Mouse (Mus musculus): Measurements from ENCODE around the gene Dhdds. TPM values are rescaled to one million over a fixed set of nuclear protein-coding genes. Genes with fewer than 3 reads are reported as not detected.

Gene Dhdds
- polyA plus RNA-seq, 1 experiment from 2014 or later: 45.1 TPM

GRCm38 (mm10) chr4:133969114-133969770 lies 31.5 kb downstream of the Dhdds start:
- peak overlapping the region; percentile 76 for H3K4me3 ChIP-seq
- 45% methylated on average over 8 of the region's 8 CpGs for WGBS
- H3K9ac ChIP-seq: peak overlapping the region; percentile 97
- H3K27ac ChIP-seq: peak overlapping the region; percentile 100
- ATAC-seq (ENCODE audit: insufficient number of reproducible peaks, insufficient read depth, low FRiP score, low TSS enrichment, low read depth): no peak
- H3K4me1 ChIP-seq: peaks cover 35% of the 10 kb centered on the region
- no peaks in the 10 kb centered on the region for H3K9me3 ChIP-seq
- no peaks in the 10 kb centered on the region for H3K27me3 ChIP-seq
- peak overlapping the region; percentile 93 for H3K4me2 ChIP-seq
- H3K36me3 ChIP-seq: peaks cover 53% of the 10 kb centered on the region

GRCm38 (mm10) chr4:133968150-133968921 lies 32.4 kb downstream of the Dhdds start, which contains the start of gene Hmgn2:
TSS of gene Hmgn2 (minus strand) at chr4:133968650.
- Histone ChIP-seq H3K36me3 (peaks cover 61% of the 10 kb centered on the region), H3K4me1 (peaks cover 41% of the 10 kb centered on the region), H3K27me3 (no peaks in the 10 kb centered on the region), H3K9ac (peak within 1 kb of the TSS; percentile 97), H3K4me2 (peak within 1 kb of the TSS; percentile 93), H3K9me3 (no peaks in the 10 kb centered on the region), H3K27ac (peak within 1 kb of the TSS; percentile 100), H3K4me3 (peak within 1 kb of the TSS; percentile 76)
- ATAC-seq (ENCODE audit: insufficient number of reproducible peaks, insufficient read depth, low FRiP score, low TSS enrichment, low read depth): peak; percentile 57
- WGBS: under 1% methylated on average over 42 of the region's 42 CpGs

GRCm38 (mm10) chr4:133967866-133968149 lies 32.9 kb downstream of the Dhdds start:
- Histone ChIP-seq H3K9ac (peak overlapping the region; percentile 97), H3K27ac (peak overlapping the region; percentile 100), H3K4me3 (peak overlapping the region; percentile 76), H3K36me3 (peaks cover 61% of the 10 kb centered on the region), H3K4me1 (peaks cover 41% of the 10 kb centered on the region), H3K4me2 (peak overlapping the region; percentile 93), H3K27me3 (no peaks in the 10 kb centered on the region), H3K9me3 (no peaks in the 10 kb centered on the region)
- under 1% methylated on average over 29 of the region's 29 CpGs for WGBS
- ATAC-seq (ENCODE audit: insufficient number of reproducible peaks, insufficient read depth, low FRiP score, low TSS enrichment, low read depth): peak; percentile 84

- WGBS: under 1% methylated on average over 84 of the region's 101 CpGs
- H3K36me3 ChIP-seq: peaks cover 61% of the 10 kb centered on the region
Observed at GRCm38 (mm10) chr4:133967138-133967865, 33.4 kb downstream of the Dhdds start.

GRCm38 (mm10) chr4:133966271-133966940 lies 34.3 kb downstream of the Dhdds start:
- H3K4me3 ChIP-seq: peak overlapping the region; percentile 76
- no peaks in the 10 kb centered on the region for H3K9me3 ChIP-seq
- H3K36me3 ChIP-seq: peaks cover 53% of the 10 kb centered on the region
- H3K4me1 ChIP-seq: peaks cover 41% of the 10 kb centered on the region
- 45% methylated on average over 12 of the region's 12 CpGs for whole genome bisulfite sequencing
- H3K27ac ChIP-seq: no peak overlapping the region
- peak overlapping the region; percentile 97 for H3K9ac ChIP-seq
- peak overlapping the region; percentile 93 for H3K4me2 ChIP-seq
- H3K27me3 ChIP-seq: no peaks in the 10 kb centered on the region
- no peak for ATAC-seq (ENCODE audit: insufficient number of reproducible peaks, insufficient read depth, low FRiP score, low TSS enrichment, low read depth)

More at GRCm38 (mm10) chr4:133967138-133967865, 33.4 kb downstream of the Dhdds start:
- H3K4me2 ChIP-seq: peak overlapping the region; percentile 93
- peak; percentile 53 for ATAC-seq (ENCODE audit: insufficient number of reproducible peaks, insufficient read depth, low FRiP score, low TSS enrichment, low read depth)
- H3K27me3 ChIP-seq: no peaks in the 10 kb centered on the region
- H3K4me3 ChIP-seq: peak overlapping the region; percentile 76
- H3K9me3 ChIP-seq: no peaks in the 10 kb centered on the region
- H3K27ac ChIP-seq: peak overlapping the region; percentile 100
- peak overlapping the region; percentile 97 for H3K9ac ChIP-seq
- peaks cover 41% of the 10 kb centered on the region for H3K4me1 ChIP-seq

- no peak overlapping the region for H3K9ac ChIP-seq
- no peak overlapping the region for H3K4me3 ChIP-seq
- no peaks in the 10 kb centered on the region for H3K9me3 ChIP-seq
- H3K4me2 ChIP-seq: no peak overlapping the region
- WGBS: 88% methylated on average over 7 of the region's 7 CpGs
- ATAC-seq (ENCODE audit: insufficient number of reproducible peaks, insufficient read depth, low FRiP score, low TSS enrichment, low read depth): no peak
- no peaks in the 10 kb centered on the region for H3K27me3 ChIP-seq
- H3K36me3 ChIP-seq: peaks cover 38% of the 10 kb centered on the region
- H3K27ac ChIP-seq: no peak overlapping the region
- peaks cover 21% of the 10 kb centered on the region for H3K4me1 ChIP-seq
Observed at GRCm38 (mm10) chr4:133962566-133962965, 38.2 kb downstream of the Dhdds start.

GRCm38 (mm10) chr4:133958884-133959283 lies 41.8 kb downstream of the Dhdds start:
- no peak overlapping the region for H3K4me3 ChIP-seq
- 70% methylated on average over 1 of the region's 1 CpGs for WGBS

GRCm38 (mm10) chr4:133956358-133956757 lies 44.4 kb downstream of the Dhdds start:
- no peak overlapping the region for H3K9ac ChIP-seq
- H3K36me3 ChIP-seq: no peaks in the 10 kb centered on the region
- no peaks in the 10 kb centered on the region for H3K27me3 ChIP-seq
- no peak overlapping the region for H3K4me3 ChIP-seq
- H3K4me1 ChIP-seq: no peaks in the 10 kb centered on the region
- no peaks in the 10 kb centered on the region for H3K9me3 ChIP-seq
- H3K27ac ChIP-seq: no peak overlapping the region
- WGBS: 79% methylated on average over 4 of the region's 4 CpGs
- ATAC-seq (ENCODE audit: insufficient number of reproducible peaks, insufficient read depth, low FRiP score, low TSS enrichment, low read depth): no peak
- no peak overlapping the region for H3K4me2 ChIP-seq

More at GRCm38 (mm10) chr4:133958884-133959283, 41.8 kb downstream of the Dhdds start:
- H3K27ac ChIP-seq: no peak overlapping the region
- H3K36me3 ChIP-seq: peaks cover 14% of the 10 kb centered on the region
- no peaks in the 10 kb centered on the region for H3K27me3 ChIP-seq
- no peak for ATAC-seq (ENCODE audit: insufficient number of reproducible peaks, insufficient read depth, low FRiP score, low TSS enrichment, low read depth)
- H3K9me3 ChIP-seq: no peaks in the 10 kb centered on the region
- H3K9ac ChIP-seq: no peak overlapping the region
- 0 out of 2 replicates have a peak, but pooled peaks cover 2% of the 10 kb centered on the region for H3K4me1 ChIP-seq
- no peak overlapping the region for H3K4me2 ChIP-seq

- H3K27ac ChIP-seq: no peak overlapping the region
- H3K27me3 ChIP-seq: no peaks in the 10 kb centered on the region
- no peaks in the 10 kb centered on the region for H3K36me3 ChIP-seq
- no peak overlapping the region for H3K4me2 ChIP-seq
- 49% methylated on average over 4 of the region's 4 CpGs for WGBS
- ATAC-seq (ENCODE audit: insufficient number of reproducible peaks, insufficient read depth, low FRiP score, low TSS enrichment, low read depth): no peak
- H3K4me1 ChIP-seq: no peaks in the 10 kb centered on the region
- H3K9me3 ChIP-seq: no peaks in the 10 kb centered on the region
- H3K4me3 ChIP-seq: no peak overlapping the region
- no peak overlapping the region for H3K9ac ChIP-seq
Observed at GRCm38 (mm10) chr4:133946736-133947135, 54.0 kb downstream of the Dhdds start.

- Histone ChIP-seq H3K27me3 (no peaks in the 10 kb centered on the region), H3K9ac (no peak overlapping the region), H3K4me2 (no peak overlapping the region), H3K4me3 (no peak overlapping the region), H3K9me3 (no peaks in the 10 kb centered on the region), H3K36me3 (no peaks in the 10 kb centered on the region), H3K4me1 (no peaks in the 10 kb centered on the region), H3K27ac (no peak overlapping the region)
- no peak for ATAC-seq (ENCODE audit: insufficient number of reproducible peaks, insufficient read depth, low FRiP score, low TSS enrichment, low read depth)
- 79% methylated on average over 3 of the region's 3 CpGs for WGBS
Observed at GRCm38 (mm10) chr4:133943791-133944190, 56.9 kb downstream of the Dhdds start.

- H3K4me3 ChIP-seq: no peak overlapping the region
- H3K27ac ChIP-seq: no peak overlapping the region
- 0 out of 2 replicates have a peak, but pooled peaks cover 3% of the 10 kb centered on the region for H3K4me1 ChIP-seq
- no peak overlapping the region for H3K9ac ChIP-seq
- H3K9me3 ChIP-seq: no peaks in the 10 kb centered on the region
- H3K27me3 ChIP-seq: no peaks in the 10 kb centered on the region
- H3K4me2 ChIP-seq: no peak overlapping the region
- 88% methylated on average over 4 of the region's 4 CpGs for WGBS
- ATAC-seq (ENCODE audit: insufficient number of reproducible peaks, insufficient read depth, low FRiP score, low TSS enrichment, low read depth): no peak
- H3K36me3 ChIP-seq: no peaks in the 10 kb centered on the region
Observed at GRCm38 (mm10) chr4:133942679-133943078, 58.0 kb downstream of the Dhdds start.

Measured in embryonic facial prominence, embryonic 13.5 days (tissue).